Mouse (Mus musculus) left cerebral cortex, adult 2 months (tissue): ENCODE measurements around the gene Cdk14. TPM values are rescaled to one million over a fixed set of nuclear protein-coding genes. Genes with fewer than 3 reads are reported as not detected.

Experiments
- DNase-seq, 2 experiments: peaks; one replicate each; pipeline ENCODE4 v3.0.0; 2021 to 2022; ENCODE audit warnings: low spot score in 2 of 2, mixed read lengths in 1 of 2; ENCODE audit errors: extremely low spot score in 1 of 2
- H3K27ac ChIP-seq: fragments of 200-600 bp; 2 replicates; pipeline ENCODE4 v1.8.1; 2022
- H3K4me3 ChIP-seq: fragments of 200-600 bp; 2 replicates; pipeline ENCODE4 v1.8.1; 2022
- CTCF ChIP-seq: fragments of 200-600 bp; IDR thresholded peaks from 2 replicates; pipeline ENCODE4 v1.8.1; 2022; ENCODE audit warnings: antibody characterized with exemption, mild to moderate bottlenecking, moderate library complexity
- intact Hi-C: fragments of 180-260 bp; cut with DNase I; formaldehyde crosslinking; loops from one replicate; pipeline ENCODE4 v1.15.1; 2025
- total RNA-seq, 2 experiments: library from RNA; stranded (reverse); gene quantifications; 2 replicates each; pipeline ENCODE4 v1.2.3; 2021

The Cdk14 gene
- total RNA-seq, 2 experiments from 2014 or later = 199 to 207 TPM

GRCm38 (mm10) chr5:5301571-5302079 lies 118.5 kb downstream of the Cdk14 start:
- Histone ChIP-seq H3K27ac (no peak overlapping the region), H3K4me3 (no peak overlapping the region)
- DNase-seq = no peak
- TF ChIP-seq CTCF = no peak
- intact Hi-C loops = no loop called here

- Histone ChIP-seq H3K27ac (no peak overlapping the region), H3K4me3 (no peak overlapping the region)
- no peak for DNase-seq
- intact Hi-C loops = no loop called here
- TF ChIP-seq CTCF = no peak
These were observed 119.1 kb downstream of the Cdk14 start for GRCm38 (mm10) chr5:5300998-5301397.

- intact Hi-C loops = no loop called here
- Histone ChIP-seq H3K4me3 (no peak overlapping the region), H3K27ac (no peak overlapping the region)
- no peak for DNase-seq
- TF ChIP-seq CTCF = no peak
These were observed 119.8 kb downstream of the Cdk14 start for GRCm38 (mm10) chr5:5300290-5300689.

- intact Hi-C loops = no loop called here
- Histone ChIP-seq H3K27ac (no peak overlapping the region), H3K4me3 (no peak overlapping the region)
- DNase-seq = no peak
- no peak for TF ChIP-seq CTCF
These were observed 122.9 kb downstream of the Cdk14 start for GRCm38 (mm10) chr5:5297222-5297621.

- intact Hi-C loops = no loop called here
- H3K27ac ChIP-seq = no peak overlapping the region
- TF ChIP-seq CTCF = peak; percentile 34
- H3K4me3 ChIP-seq = no peak overlapping the region
- no peak for DNase-seq
These were observed 123.3 kb downstream of the Cdk14 start for GRCm38 (mm10) chr5:5296773-5297172.

- intact Hi-C loops = no loop called here
- no peak for TF ChIP-seq CTCF
- DNase-seq = no peak
- Histone ChIP-seq H3K4me3 (no peak overlapping the region), H3K27ac (no peak overlapping the region)
These were observed 127.1 kb downstream of the Cdk14 start for GRCm38 (mm10) chr5:5292830-5293542.

GRCm38 (mm10) chr5:5291321-5291991 lies 128.7 kb downstream of the Cdk14 start:
- no peak for DNase-seq
- no peak for TF ChIP-seq CTCF
- no peak overlapping the region for H3K27ac ChIP-seq
- no peak overlapping the region for H3K4me3 ChIP-seq
- intact Hi-C loops = no loop called here

- no peak for DNase-seq
- intact Hi-C loops = no loop called here
- Histone ChIP-seq H3K27ac (no peak overlapping the region), H3K4me3 (no peak overlapping the region)
- TF ChIP-seq CTCF = no peak
These were observed 129.4 kb downstream of the Cdk14 start for GRCm38 (mm10) chr5:5290714-5291113.

- no peak for DNase-seq
- intact Hi-C loops = no loop called here
- TF ChIP-seq CTCF = no peak
- Histone ChIP-seq H3K27ac (no peak overlapping the region), H3K4me3 (no peak overlapping the region)
These were observed 134.2 kb downstream of the Cdk14 start for GRCm38 (mm10) chr5:5285876-5286275.

- no peak for TF ChIP-seq CTCF
- intact Hi-C loops = loop anchor here (5.0 kb wide), 1 partner anchor 198 kb away; no protein-coding TSS in a partner anchor
- H3K27ac ChIP-seq = no peak overlapping the region
- DNase-seq = no peak
- no peak overlapping the region for H3K4me3 ChIP-seq
These were observed 135.6 kb downstream of the Cdk14 start for GRCm38 (mm10) chr5:5284531-5284930.

- Histone ChIP-seq H3K27ac (no peak overlapping the region), H3K4me3 (no peak overlapping the region)
- no peak for TF ChIP-seq CTCF
- DNase-seq = no peak
- intact Hi-C loops = loop anchor here (5.0 kb wide), 1 partner anchor 198 kb away; no protein-coding TSS in a partner anchor
These were observed 136.2 kb downstream of the Cdk14 start for GRCm38 (mm10) chr5:5283756-5284430.

GRCm38 (mm10) chr5:5282425-5282824 lies 137.7 kb downstream of the Cdk14 start:
- no peak overlapping the region for H3K4me3 ChIP-seq
- no peak overlapping the region for H3K27ac ChIP-seq
- intact Hi-C loops = loop anchor here (5.0 kb wide), 1 partner anchor 200 kb away; no protein-coding TSS in a partner anchor
- no peak for DNase-seq
- no peak for TF ChIP-seq CTCF
